Mouse (Mus musculus): ENCODE measurements around the gene Slc25a14.

GRCm38 (mm10) chrX:48604872-48605271 lies 18.3 kb upstream of the Slc25a14 start:
- no peak for TF ChIP-seq MAFK (IDR thresholded peaks at IDR 0.05; ENCODE audit: borderline replicate concordance, low read depth, low read length)
- TF ChIP-seq MAX (IDR thresholded peaks at IDR 0.05; ENCODE audit: low read length): no peak
- TF ChIP-seq CHD2 (IDR thresholded peaks at IDR 0.05; ENCODE audit: low read length): no peak
- no peak for TF ChIP-seq NELFE (IDR thresholded peaks at IDR 0.05; ENCODE audit: low read depth, low read length)
- no peak for TF ChIP-seq EP300 (IDR thresholded peaks at IDR 0.05; ENCODE audit: low read depth in 1 of 2, low read length in 2 of 2)
- TF ChIP-seq CTCF (IDR thresholded peaks at IDR 0.05 in 2 of 3, conservative IDR thresholded peaks at IDR 0.05 in 1 of 3; ENCODE audit: control insufficient read depth in 1 of 3, insufficient read depth in 1 of 3, low read depth in 2 of 3, low read length in 3 of 3, poor library complexity in 1 of 3, severe bottlenecking in 1 of 3): no peak
- TF ChIP-seq ETS1 (IDR thresholded peaks at IDR 0.05; ENCODE audit: low read depth, low read length): no peak
- TF ChIP-seq POLR2A (IDR thresholded peaks at IDR 0.05; ENCODE audit: control insufficient read depth in 1 of 2, insufficient read depth in 1 of 2, low read depth in 1 of 2, low read length in 2 of 2, poor library complexity in 1 of 2): no peak
- TF ChIP-seq SMC3 (IDR thresholded peaks at IDR 0.05; ENCODE audit: low read depth, low read length): no peak
- TF ChIP-seq JUND (IDR thresholded peaks at IDR 0.05; ENCODE audit: low read depth, low read length): no peak
- TF ChIP-seq ZNF384 (IDR thresholded peaks at IDR 0.05; ENCODE audit: low read depth, low read length): no peak
- TF ChIP-seq USF2 (IDR thresholded peaks at IDR 0.05; ENCODE audit: borderline replicate concordance in 1 of 2, insufficient read depth in 1 of 2, low read depth in 1 of 2, low read length in 2 of 2): no peak

Measured in MEL (cell line).